Mouse (Mus musculus): ENCODE measurements around the gene Gm5916.

Gene Gm5916

DNA sequence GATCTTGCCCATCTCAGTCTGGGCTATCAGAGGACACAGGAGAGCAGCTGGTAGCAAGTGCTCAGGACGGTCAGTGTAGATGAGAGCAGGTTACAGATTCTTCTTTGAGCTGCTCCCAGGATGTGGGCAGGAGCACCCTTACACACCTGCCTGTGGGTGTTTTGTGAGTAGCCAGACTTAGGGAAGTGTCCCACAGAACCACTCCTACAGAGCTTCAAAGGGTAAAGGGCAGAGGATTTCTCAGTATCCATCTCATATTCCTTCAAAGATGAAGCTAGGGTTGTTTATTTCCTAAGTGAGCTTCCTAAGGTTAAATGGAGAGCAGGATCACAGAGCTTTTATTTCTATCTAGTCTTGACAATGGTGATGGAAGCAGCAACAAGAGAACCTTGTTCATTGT, at the start of gene Gm5916:
TSS of gene Gm5916 (minus strand) at position 101 of the 400 bp plus-strand sequence.
- ATAC-seq (ENCODE audit: insufficient number of reproducible peaks, low FRiP score, low TSS enrichment) = no peak
